Mouse (Mus musculus): Measurements from ENCODE around the gene Rapgef1.

DNA sequence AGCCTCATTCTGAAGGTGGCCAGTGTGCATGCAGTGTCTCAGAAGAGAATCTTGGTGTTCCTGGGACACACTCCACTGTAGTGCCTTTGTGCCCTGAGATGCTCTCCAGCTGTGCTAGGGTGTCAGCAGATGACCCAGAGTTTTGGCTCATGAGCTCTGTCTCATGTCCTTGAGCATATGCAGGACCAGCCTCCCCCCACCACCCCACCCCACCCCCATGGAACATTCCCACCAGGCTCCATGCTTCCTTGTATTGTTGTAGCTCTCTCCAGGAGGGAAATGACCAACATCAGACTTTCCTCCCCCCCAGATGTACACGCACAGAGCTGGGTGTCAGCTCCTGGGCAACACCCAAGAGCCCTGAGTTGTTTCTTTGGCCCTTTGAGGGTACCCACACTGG, 19.9 kb downstream of the Rapgef1 start:
- TF ChIP-seq CTCF (IDR thresholded peaks at IDR 0.05; ENCODE audit: low read depth, low read length) (no peak), TAL1 (conservative IDR thresholded peaks at IDR 0.05; ENCODE audit: low read depth, low read length) (no peak), POLR2AphosphoS5 (IDR thresholded peaks at IDR 0.05; ENCODE audit: insufficient replicate concordance, low read depth, low read length) (no peak), GATA1 (IDR thresholded peaks at IDR 0.05; ENCODE audit: borderline replicate concordance, low read length) (no peak)

Data from G1E (cell line).